Mouse (Mus musculus) liver, embryonic 13.5 days (tissue): ENCODE results near the gene Bcl10. TPM values are rescaled to one million over a fixed set of nuclear protein-coding genes. Genes with fewer than 3 reads are reported as not detected.

Experiments used
- ATAC-seq: fragments of 200-750 bp; cut with Nextera tagmentation; 2 replicates; pipeline ENCODE4 v1.8.0; 2017; ENCODE audit warnings: low read depth, mild to moderate bottlenecking, moderate number of reproducible peaks, moderate library complexity
- DNase-seq: peaks from one replicate; pipeline ENCODE4 v3.0.0; 2022
- H3K27ac ChIP-seq: fragments of 300-500 bp; sonication (generic); 2 replicates; pipeline ENCODE4 v1.5.1; 2015; ENCODE audit warnings: moderate library complexity, mild to moderate bottlenecking, inconsistent platforms
- H3K27me3 ChIP-seq: fragments of 300-500 bp; sonication (generic); 2 replicates; pipeline ENCODE4 v1.6.1; 2015; ENCODE audit warnings: mild to moderate bottlenecking, inconsistent platforms
- H3K36me3 ChIP-seq: fragments of 300-500 bp; sonication (generic); 2 replicates; pipeline ENCODE4 v1.6.1; 2015; ENCODE audit warnings: mild to moderate bottlenecking, inconsistent platforms
- H3K4me1 ChIP-seq: fragments of 300-500 bp; sonication (generic); replicated peaks from 2 replicates; pipeline ENCODE4 v1.6.1; 2015; ENCODE audit warnings: inconsistent platforms
- H3K4me2 ChIP-seq: fragments of 300-500 bp; sonication (generic); 2 replicates; pipeline ENCODE4 v1.6.1; 2015; ENCODE audit warnings: inconsistent platforms, mild to moderate bottlenecking, moderate library complexity
- H3K4me3 ChIP-seq: fragments of 300-500 bp; sonication (generic); replicated peaks from 2 replicates; pipeline ENCODE4 v1.5.1; 2015; ENCODE audit warnings: mild to moderate bottlenecking, inconsistent platforms
- H3K9ac ChIP-seq: fragments of 300-500 bp; sonication (generic); 2 replicates; pipeline ENCODE4 v1.6.1; 2015; ENCODE audit warnings: mild to moderate bottlenecking, inconsistent platforms
- H3K9me3 ChIP-seq: fragments of 300-500 bp; sonication (generic); replicated peaks from 2 replicates; pipeline ENCODE4 v1.6.1; 2016; ENCODE audit warnings: inconsistent platforms
- WGBS: fragments of 180-500 bp; shearing (Covaris S2); methylation state at CpG from one replicate; pipeline ENCODE4 v1.1.7; 2015; ENCODE audit not compliant: insufficient replicate concordance; 5-methylcytosine and 5-hydroxymethylcytosine counted together
- polyA plus RNA-seq: library from polyadenylated mRNA; unstranded; fragments of >200 nt; fragmentation: Nextera tagmentation; extraction: Ambion mirVana; gene quantifications from 2 replicates; pipeline ENCODE4 v1.2.1, GENCODE M21; 2015

The Bcl10 gene
- polyA plus RNA-seq, 1 experiment from 2014 or later, result 21.4 TPM

DNA sequence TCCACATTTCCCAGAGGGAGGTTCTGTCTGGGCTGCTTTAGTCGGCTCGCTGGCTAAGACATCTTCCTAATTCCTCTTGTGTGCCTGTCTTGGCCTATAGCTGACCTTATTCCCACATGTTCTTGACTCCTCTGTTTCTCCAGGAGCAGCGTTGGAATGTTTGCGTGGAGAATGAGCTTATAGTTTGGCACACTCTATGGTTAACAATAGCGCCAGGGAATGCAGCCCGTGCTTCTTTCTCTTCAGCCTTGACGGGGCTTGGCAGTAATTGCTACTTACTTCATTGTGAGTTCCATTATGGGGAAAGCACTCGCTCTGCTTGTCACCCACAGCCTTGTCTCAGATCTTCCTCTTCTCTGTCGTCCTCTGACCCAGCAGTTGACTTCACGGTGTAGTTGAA is 48.9 kb downstream of the Bcl10 start:
- no peaks in the 10 kb centered on the region for H3K36me3 ChIP-seq
- H3K4me3 ChIP-seq, result no peak overlapping the region
- 68% methylated on average over 10 of the region's 10 CpGs for WGBS
- ATAC-seq (no peak), DNase-seq (no peak)
- H3K9me3 ChIP-seq, result peaks cover 13% of the 10 kb centered on the region
- no peak overlapping the region for H3K9ac ChIP-seq
- H3K4me2 ChIP-seq, result no peak overlapping the region
- peaks cover 7% of the 10 kb centered on the region; the same call in 1 of the 2 replicates for H3K4me1 ChIP-seq
- no peak overlapping the region for H3K27ac ChIP-seq
- H3K27me3 ChIP-seq, result no peaks in the 10 kb centered on the region

GRCm38 (mm10) chr3:145974986-145975385 is 52.4 kb downstream of the Bcl10 start:
- no peak overlapping the region for H3K27ac ChIP-seq
- WGBS, result 79% methylated on average over 7 of the region's 7 CpGs
- no peak for ATAC-seq
- no peak overlapping the region for H3K4me3 ChIP-seq
- no peak overlapping the region for H3K9ac ChIP-seq
- no peaks in the 10 kb centered on the region for H3K4me1 ChIP-seq
- H3K36me3 ChIP-seq, result no peaks in the 10 kb centered on the region
- H3K9me3 ChIP-seq, result peaks cover 15% of the 10 kb centered on the region
- no peak overlapping the region for H3K4me2 ChIP-seq
- no peaks in the 10 kb centered on the region for H3K27me3 ChIP-seq
- no peak for DNase-seq

Other genes with a start within 250 kb of the Bcl10 start
- 37.6 and 39.3 TPM in 2 replicates for gene Ddah1, start 164.1 kb upstream of the Bcl10 start, polyA plus RNA-seq
- gene 2410004B18Rik, start 15.2 kb downstream of the Bcl10 start, polyA plus RNA-seq, result 20.6 and 25.4 TPM in 2 replicates
- 0.35 and 0.63 TPM in 2 replicates for gene Syde2, start 65.1 kb downstream of the Bcl10 start, polyA plus RNA-seq
- gene Wdr63, start 185.3 kb downstream of the Bcl10 start, polyA plus RNA-seq, result 0.15 and 0.35 TPM in 2 replicates
- gene Mcoln3, start 194.6 kb downstream of the Bcl10 start, polyA plus RNA-seq, result 0.13 and 0.19 TPM in 2 replicates
- gene Mcoln2, start 227.0 kb downstream of the Bcl10 start, polyA plus RNA-seq, result 6.7 and 7.5 TPM in 2 replicates